Mouse (Mus musculus) liver, embryonic 14.5 days (tissue): ENCODE results near the gene Naxd. TPM values are rescaled to one million over a fixed set of nuclear protein-coding genes. Genes with fewer than 3 reads are reported as not detected.

Source experiments
- ATAC-seq: fragments of 200-750 bp; cut with Nextera tagmentation; 2 replicates; pipeline ENCODE4 v1.8.0; 2017; ENCODE audit warnings: moderate number of reproducible peaks, mild to moderate bottlenecking, moderate library complexity; ENCODE audit not compliant: insufficient read depth
- DNase-seq, 3 experiments: peaks; one replicate each; pipeline ENCODE4 v3.0.0-alpha.2; 2012 to 2013; ENCODE audit warnings: low read depth in 3 of 3, low spot score in 3 of 3
- H3K27ac ChIP-seq: fragments of 300-500 bp; sonication (generic); 2 replicates; pipeline ENCODE4 v1.5.1; 2014; ENCODE audit warnings: moderate library complexity, mild to moderate bottlenecking, control low read depth, inconsistent platforms
- H3K27me3 ChIP-seq: fragments of 300-500 bp; sonication (generic); 2 replicates; pipeline ENCODE4 v1.6.1; 2014; ENCODE audit warnings: mild to moderate bottlenecking, low read length, moderate library complexity; ENCODE audit not compliant: control insufficient read depth, insufficient read depth
- H3K36me3 ChIP-seq: fragments of 300-500 bp; sonication (generic); replicated peaks from 2 replicates; pipeline ENCODE4 v1.6.1; 2014; ENCODE audit warnings: low read depth; ENCODE audit not compliant: control insufficient read depth, insufficient read depth
- H3K4me1 ChIP-seq, 2 experiments: fragments of 200-500 bp in 1 of 2; fragments of 300-500 bp in 1 of 2; sonication (generic) in 1 of 2; replicated peaks; 2 replicates each; pipeline ENCODE4 v1.6.1; 2012 to 2014; ENCODE audit warnings: antibody characterized with exemption in 1 of 2, inconsistent platforms in 1 of 2, low read length in 1 of 2; ENCODE audit not compliant: control insufficient read depth in 2 of 2, insufficient read depth in 2 of 2
- H3K4me2 ChIP-seq: fragments of 300-500 bp; sonication (generic); 2 replicates; pipeline ENCODE4 v1.6.1; 2014; ENCODE audit warnings: low read depth, mild to moderate bottlenecking, control low read depth, moderate library complexity
- H3K4me3 ChIP-seq, 2 experiments: fragments of 200-500 bp in 1 of 2; fragments of 300-500 bp in 1 of 2; sonication (generic) in 1 of 2; 2 replicates each; pipeline ENCODE4 v1.5.1; 2012 to 2014; ENCODE audit warnings: low read depth in 2 of 2, low read length in 2 of 2, mild to moderate bottlenecking in 2 of 2, control low read depth in 1 of 2, inconsistent platforms in 1 of 2, moderate library complexity in 1 of 2; ENCODE audit not compliant: insufficient read depth in 1 of 2
- H3K9ac ChIP-seq: fragments of 300-500 bp; sonication (generic); replicated peaks from 2 replicates; pipeline ENCODE4 v1.6.1; 2014; ENCODE audit warnings: mild to moderate bottlenecking, control low read depth, moderate library complexity
- H3K9me3 ChIP-seq: fragments of 300-500 bp; sonication (generic); 2 replicates; pipeline ENCODE4 v1.6.1; 2016; ENCODE audit warnings: low read length, mixed read lengths; ENCODE audit not compliant: control insufficient read depth
- CTCF ChIP-seq: IDR thresholded peaks from 2 replicates; pipeline ENCODE4 v1.5.1; 2016; ENCODE audit warnings: antibody characterized with exemption, low read depth, control low read depth
- EP300 ChIP-seq: IDR thresholded peaks from 2 replicates; pipeline ENCODE4 v1.6.1; 2016; ENCODE audit warnings: antibody characterized with exemption, low read depth
- WGBS: fragments of 180-500 bp; shearing (Covaris S2); extraction: QIAGEN DNeasy Blood & Tissue Kit; methylation state at CpG from one replicate; pipeline ENCODE4 v1.1.7; 2014; ENCODE audit not compliant: insufficient replicate concordance; 5-methylcytosine and 5-hydroxymethylcytosine counted together
- polyA plus RNA-seq, 2 experiments: library from polyadenylated mRNA; depleted of rRNA in 1 of 2; stranded (reverse) in 1 of 2; unstranded in 1 of 2; fragments of >200 nt; fragmentation: Nextera tagmentation in 1 of 2; extraction: Ambion mirVana in 1 of 2; gene quantifications; 2 replicates each; pipeline versions ENCODE4 v1.2.1 to v1.2.3; 2012 to 2014

Gene Naxd
- polyA plus RNA-seq, 2 experiments: 29.8 to 31.9 TPM

DNA sequence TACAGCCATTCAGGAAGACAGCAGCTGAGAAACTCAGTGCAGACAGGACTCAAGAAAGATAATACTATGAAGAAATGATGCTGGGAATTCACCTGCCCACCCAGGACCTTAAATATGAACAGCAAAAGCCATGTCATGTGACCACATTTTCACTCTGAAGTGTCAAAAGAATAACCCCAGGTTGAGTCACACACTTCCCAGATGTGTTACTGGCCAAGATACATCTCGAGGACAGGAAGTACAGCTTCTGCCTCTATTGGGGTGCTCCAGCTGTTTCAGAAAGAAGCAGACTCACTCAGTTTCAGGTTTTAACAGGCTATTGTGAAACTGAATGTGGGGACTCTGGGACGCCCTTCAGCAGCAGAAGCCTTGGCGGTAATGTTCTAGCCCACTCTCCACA is 44.7 kb upstream of the Naxd start:
- WGBS: 11% methylated on average over 3 of the region's 3 CpGs
- Histone ChIP-seq H3K36me3 (no peaks in the 10 kb centered on the region), H3K4me3 (no peak overlapping the region), H3K27ac (no peak overlapping the region), H3K9me3 (no peaks in the 10 kb centered on the region), H3K4me2 (no peak overlapping the region), H3K9ac (no peak overlapping the region), H3K4me1 (peaks cover 0 to 4% of the 10 kb centered on the region in 2 experiments; a peak in 2 of 4 replicates), H3K27me3 (no peaks in the 10 kb centered on the region)
- ATAC-seq (no peak), DNase-seq (no peak)
- TF ChIP-seq EP300 (no peak), CTCF (no peak)

DNA sequence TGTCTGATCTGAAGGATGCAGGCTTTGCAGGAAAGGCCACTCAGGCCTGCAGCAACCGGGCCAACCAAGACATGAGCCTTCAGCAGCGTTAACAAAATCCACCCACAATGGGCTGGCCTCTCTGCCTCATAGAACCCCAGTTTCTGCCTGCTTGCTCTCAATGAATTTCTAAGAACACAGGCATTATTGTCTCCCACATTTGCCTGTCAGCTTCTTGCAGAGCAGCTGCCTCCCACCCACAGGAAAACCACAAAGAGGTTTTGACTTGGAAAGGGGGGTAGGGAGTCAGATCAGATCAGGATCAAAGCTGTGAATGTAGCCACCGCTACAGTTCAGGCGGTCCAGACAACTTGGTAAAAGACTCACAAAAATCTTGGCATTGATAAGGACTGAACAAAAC is 44.3 kb upstream of the Naxd start:
- Histone ChIP-seq H3K36me3 (no peaks in the 10 kb centered on the region), H3K27me3 (no peaks in the 10 kb centered on the region), H3K9ac (no peak overlapping the region), H3K4me1 (peaks cover 2 to 8% of the 10 kb centered on the region in 2 experiments; a peak in 2 of 4 replicates), H3K4me2 (no peak overlapping the region), H3K27ac (no peak overlapping the region), H3K4me3 (no peak overlapping the region), H3K9me3 (no peaks in the 10 kb centered on the region)
- TF ChIP-seq CTCF (no peak), EP300 (no peak)
- no peak for ATAC-seq
- no peak for DNase-seq
- 9% methylated on average over 4 of the region's 4 CpGs for WGBS

DNA sequence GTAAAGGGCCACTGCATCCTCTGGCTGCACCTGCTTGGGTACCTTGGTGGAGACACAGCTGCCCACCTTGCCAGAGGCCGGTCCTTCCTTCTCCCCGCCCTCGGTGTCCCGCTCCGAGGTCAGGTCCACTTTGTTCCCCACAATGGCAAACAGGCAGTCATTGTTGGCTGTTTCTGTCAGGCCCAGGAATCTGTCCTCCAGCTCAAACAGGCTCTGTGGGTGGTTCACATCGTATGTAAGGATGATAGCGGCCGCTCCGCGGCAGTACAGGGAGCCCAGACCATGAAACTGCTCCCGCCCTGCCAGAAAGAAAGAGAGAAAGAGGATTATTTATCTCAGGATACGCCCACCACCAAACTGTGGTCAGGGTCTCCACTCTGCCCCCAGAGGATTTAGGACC is 43.1 kb upstream of the Naxd start:
- no peak for DNase-seq
- 68% methylated on average over 12 of the region's 12 CpGs for WGBS
- H3K9ac ChIP-seq: no peak overlapping the region
- no peaks in the 10 kb centered on the region for H3K9me3 ChIP-seq
- H3K36me3 ChIP-seq: no peaks in the 10 kb centered on the region
- no peak for TF ChIP-seq CTCF
- no peak for TF ChIP-seq EP300
- H3K27ac ChIP-seq: no peak overlapping the region
- H3K4me3 ChIP-seq: no peak overlapping the region
- ATAC-seq: no peak
- H3K4me1 ChIP-seq: peaks cover 2 to 9% of the 10 kb centered on the region in 2 experiments; a peak in 2 of 4 replicates
- H3K27me3 ChIP-seq: no peaks in the 10 kb centered on the region
- H3K4me2 ChIP-seq: no peak overlapping the region

DNA sequence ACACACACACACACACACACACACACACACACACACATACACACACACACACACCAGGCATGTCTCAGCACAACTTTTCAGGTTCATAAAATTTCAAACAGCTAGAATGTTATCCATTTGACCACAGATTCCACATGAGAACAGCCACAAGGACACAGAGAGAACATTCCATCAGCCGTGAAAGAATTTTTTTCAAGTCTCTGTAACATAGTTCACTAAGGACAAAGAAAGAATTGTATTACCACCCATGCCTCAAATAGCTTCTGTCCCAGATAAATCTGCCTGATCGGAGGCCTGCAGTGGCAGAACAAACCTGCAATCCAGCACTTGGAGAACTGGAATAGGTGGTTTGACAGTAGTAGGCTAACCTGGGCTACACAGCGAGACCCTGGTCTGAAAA is 40.0 kb upstream of the Naxd start:
- Histone ChIP-seq H3K27me3 (no peaks in the 10 kb centered on the region), H3K36me3 (no peaks in the 10 kb centered on the region), H3K4me2 (no peak overlapping the region), H3K9ac (no peak overlapping the region), H3K27ac (no peak overlapping the region), H3K4me3 (no peak overlapping the region), H3K4me1 (peaks cover 2 to 14% of the 10 kb centered on the region in 2 experiments; a peak in 3 of 4 replicates), H3K9me3 (no peaks in the 10 kb centered on the region)
- WGBS: 62% methylated on average over 3 of the region's 3 CpGs
- TF ChIP-seq EP300 (no peak), CTCF (no peak)
- no peak for DNase-seq
- ATAC-seq: no peak

DNA sequence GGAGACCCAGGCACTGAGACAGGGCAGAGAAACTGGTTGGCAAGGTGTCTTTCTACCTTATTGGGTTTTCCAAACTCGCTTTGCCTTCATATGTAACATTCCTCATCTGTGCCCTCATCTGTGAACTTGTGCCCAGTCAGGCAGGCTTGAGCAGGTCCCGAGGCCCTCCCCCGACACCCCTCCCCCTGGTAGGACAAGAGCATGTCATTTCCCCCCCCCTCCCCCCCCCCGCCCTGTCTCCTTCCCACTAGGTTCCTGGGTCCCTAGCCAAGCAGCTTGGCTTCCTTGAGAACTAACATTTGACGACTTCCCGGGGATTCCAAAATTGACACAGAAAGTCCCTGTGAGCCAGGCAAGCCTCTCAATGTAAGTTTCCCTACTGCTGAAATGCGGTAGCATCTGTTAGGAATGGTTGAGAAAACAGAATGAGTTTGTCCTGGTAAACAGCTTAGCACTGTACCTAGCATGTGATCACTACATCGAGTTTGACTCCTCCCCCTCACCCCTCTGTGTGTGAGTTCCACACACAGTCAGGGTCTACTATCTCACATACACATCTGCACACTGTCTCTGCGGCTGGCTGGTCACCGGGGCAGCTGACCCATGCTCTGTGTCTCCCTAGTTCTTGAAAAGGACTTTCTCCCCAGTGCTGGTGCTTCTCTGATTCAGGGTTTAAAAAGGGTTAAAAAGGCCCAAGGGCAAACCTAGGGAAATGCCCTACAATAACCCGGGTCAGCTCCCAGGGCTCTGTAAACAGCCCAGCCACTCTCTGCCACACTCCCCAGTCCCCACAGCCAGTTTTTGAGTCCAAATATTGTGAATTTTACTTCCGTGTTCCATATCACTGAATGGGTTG is 39.1 kb upstream of the Naxd start:
- WGBS: 26% methylated on average over 12 of the region's 12 CpGs
- Histone ChIP-seq H3K4me1 (peaks cover 2 to 17% of the 10 kb centered on the region in 2 experiments; a peak in 3 of 4 replicates), H3K27me3 (no peaks in the 10 kb centered on the region), H3K27ac (peak overlapping the region; percentile 30; the same call in 1 of the 2 replicates), H3K4me2 (peak overlapping the region; percentile 16; the same call in 1 of the 2 replicates), H3K9ac (no peak overlapping the region), H3K36me3 (no peaks in the 10 kb centered on the region), H3K9me3 (no peaks in the 10 kb centered on the region), H3K4me3 (no peak overlapping the region)
- no peak for TF ChIP-seq CTCF
- no peak for TF ChIP-seq EP300
- DNase-seq (no peak), ATAC-seq (peak; percentile 69)
